Mouse (Mus musculus): ENCODE data around the gene Glrx5.

The Glrx5 gene

GRCm38 (mm10) chr12:105031081-105032058, 1.1 kb upstream of the Glrx5 start:
- DNase-seq (ENCODE audit: low read depth, low spot score) = peak; percentile 33

DNA sequence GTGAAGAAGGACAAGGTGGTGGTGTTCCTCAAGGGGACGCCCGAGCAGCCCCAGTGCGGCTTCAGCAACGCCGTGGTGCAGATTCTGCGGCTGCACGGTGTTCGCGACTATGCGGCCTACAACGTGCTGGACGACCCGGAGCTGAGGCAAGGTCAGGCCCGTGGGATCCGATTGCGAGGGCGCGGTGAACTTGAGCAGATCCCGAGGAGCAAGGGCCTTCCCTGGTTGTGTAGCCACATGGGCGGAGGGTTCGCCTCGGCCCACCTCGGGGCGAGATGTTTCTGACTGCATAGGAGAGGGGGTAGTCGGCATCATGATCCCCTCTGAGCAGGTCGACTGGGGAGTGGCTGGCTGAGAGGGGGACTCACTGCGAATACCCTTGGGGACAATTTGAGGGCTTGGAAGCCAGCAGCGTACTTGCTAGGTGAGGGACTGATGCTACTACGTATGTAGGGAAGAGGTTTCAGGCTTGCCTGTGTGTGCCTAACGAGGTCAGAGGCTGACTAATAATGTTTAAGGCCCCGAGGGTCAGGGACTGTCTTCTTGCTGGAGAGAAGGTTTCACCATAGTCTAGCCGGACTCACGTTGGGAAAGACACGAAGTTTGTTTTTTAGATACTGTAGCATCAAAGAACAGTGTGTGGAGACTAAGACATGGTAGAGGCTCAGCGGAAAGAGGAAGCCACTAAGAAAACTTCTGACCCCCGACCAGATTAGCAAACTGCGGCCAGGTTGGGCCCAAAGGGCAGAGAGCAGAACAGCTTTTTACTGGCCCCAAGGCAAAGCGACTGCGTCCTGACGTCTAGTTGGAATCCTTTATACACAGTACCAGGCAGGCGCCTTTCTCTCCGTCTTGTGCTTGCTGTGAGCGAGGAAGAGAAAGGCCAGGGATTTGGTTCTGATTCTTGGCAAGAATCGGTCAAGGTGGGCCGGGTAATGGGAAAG, 616 bp downstream of the Glrx5 start:
- DNase-seq (ENCODE audit: low read depth, low spot score) = no peak

- no peak for DNase-seq (ENCODE audit: low read depth, low spot score)
These were observed 1.8 kb downstream of the Glrx5 start for GRCm38 (mm10) chr12:105034130-105034769.

DNA sequence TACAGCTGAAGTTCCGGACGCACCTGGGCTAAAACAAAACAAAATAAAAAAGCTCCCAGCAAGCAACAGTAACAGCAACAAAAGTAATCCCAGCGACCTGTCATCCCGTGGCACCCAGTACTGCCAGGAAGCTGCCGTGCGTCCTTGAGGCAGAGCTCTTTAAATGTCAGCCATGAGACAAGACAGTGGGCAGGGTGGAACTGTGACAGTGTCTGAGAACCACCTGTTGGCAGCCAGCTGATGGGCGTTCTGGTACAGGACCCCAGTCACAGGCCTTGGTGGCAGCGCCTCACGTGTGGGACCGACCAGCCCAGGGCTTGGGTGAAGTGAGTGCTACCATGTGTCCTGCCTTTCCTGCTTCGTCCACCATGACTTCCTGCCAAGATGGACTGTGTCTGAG, 5.7 kb downstream of the Glrx5 start:
- no peak for DNase-seq (ENCODE audit: low read depth, low spot score)

GRCm38 (mm10) chr12:105038918-105039317, 6.4 kb downstream of the Glrx5 start:
- no peak for DNase-seq (ENCODE audit: low read depth, low spot score)

DNA sequence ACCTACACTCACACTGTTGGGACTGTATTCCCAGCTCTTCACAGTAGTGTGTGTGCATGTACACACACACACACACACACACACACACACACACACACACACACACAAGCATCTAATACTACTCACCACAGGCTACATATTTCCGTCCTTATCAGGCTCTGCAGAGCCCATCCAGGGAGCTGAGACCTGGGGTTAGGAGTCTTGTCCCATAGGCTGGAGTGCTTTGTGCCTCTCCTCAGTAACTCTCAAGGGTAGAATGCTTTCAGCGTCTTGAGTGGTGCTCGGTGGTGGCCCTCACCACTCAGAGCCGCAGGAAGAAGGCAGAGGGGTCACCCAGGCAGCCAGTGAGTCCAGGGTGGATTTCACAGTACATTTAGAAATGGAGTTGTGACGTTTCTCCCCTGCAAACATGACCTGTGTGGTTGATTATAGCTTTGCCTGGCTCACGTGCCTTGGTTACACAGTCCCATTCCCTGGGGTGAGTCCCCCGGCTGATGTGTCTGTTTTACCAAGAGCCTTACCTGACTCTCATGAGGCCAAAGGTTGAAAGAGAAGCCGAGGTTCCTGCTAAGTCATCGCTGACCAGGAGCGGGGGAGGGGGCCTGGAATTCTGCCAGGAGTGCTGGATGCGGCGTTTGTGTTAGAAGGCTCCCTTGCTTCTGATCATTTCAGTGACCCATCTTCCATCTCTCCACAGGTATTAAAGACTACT, 7.2 kb downstream of the Glrx5 start:
- no peak for DNase-seq (ENCODE audit: low read depth, low spot score)

- DNase-seq (ENCODE audit: low read depth, low spot score) = no peak
These were observed 8.5 kb downstream of the Glrx5 start for GRCm38 (mm10) chr12:105040950-105041349.

DNA sequence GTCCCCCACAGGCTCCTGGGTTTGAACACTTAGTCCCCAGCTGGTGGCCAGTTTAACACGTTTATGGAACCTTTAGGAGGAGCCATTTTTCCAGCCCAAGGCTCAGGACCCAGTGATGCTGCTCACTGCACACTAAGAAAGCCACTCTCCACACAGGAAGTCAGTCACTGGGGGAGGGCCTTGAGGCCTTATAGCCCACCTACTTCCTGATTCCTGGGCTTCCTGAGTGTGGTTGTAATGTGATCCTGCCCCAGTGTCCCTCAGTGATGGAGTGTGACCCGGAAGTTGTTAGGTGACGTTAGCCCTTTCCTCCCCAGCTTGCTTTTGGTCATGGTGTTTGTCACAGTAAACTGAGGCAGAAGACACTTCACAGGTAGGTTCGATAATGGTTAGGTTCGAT, 10.6 kb downstream of the Glrx5 start:
- no peak for DNase-seq (ENCODE audit: low read depth, low spot score)

DNA sequence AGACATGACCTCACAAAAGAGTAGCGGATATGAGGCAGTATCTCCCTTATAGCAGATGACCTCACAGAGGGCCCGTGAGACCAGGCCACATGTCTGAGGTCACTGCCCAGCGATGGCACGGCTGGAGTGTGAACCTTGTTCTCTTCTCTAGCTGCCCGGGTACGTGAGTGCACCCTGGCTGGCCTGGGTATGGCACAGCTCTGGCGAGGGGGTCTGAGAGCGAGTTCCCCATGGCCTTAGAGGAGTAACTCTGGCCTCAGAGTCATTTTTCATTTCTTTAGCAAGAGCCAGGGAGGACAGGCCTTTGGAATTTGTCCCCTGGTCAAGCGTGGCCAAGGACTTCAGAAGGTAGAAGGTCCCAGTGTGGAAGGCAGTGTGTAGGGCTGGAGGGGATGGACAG, 12.3 kb downstream of the Glrx5 start:
- DNase-seq (ENCODE audit: low read depth, low spot score) = no peak

DNA sequence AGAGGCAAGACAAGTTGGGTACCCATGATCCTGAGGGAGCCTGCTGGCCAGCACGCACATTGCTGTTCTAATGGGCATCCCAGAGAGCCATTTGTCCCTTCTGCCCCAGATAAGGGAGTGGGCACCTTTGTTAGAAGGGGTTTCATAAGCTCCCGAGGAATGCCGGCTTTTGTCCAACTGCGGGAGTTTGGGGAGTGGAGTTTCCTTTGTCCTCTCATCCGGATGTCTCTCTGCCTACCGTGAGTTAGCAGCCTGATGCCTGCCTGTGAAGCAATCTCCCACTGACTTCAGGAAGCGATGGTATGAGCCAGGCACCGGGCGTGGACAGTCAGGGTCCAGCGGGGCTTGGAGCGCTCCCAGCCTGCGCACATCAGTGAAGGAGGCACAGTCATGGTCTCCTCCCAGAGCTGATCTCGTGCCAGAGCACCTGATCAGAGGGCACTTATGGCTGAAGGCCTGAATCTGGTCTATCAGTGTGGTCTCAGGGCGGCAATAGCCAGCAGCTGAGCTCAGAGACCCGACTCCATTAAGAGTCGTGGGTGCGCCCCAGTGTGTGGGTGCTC, 15.9 kb downstream of the Glrx5 start:
- DNase-seq (ENCODE audit: low read depth, low spot score) = no peak

- no peak for DNase-seq (ENCODE audit: low read depth, low spot score)
These were observed 17.3 kb downstream of the Glrx5 start for GRCm38 (mm10) chr12:105049813-105050212.

- peak; percentile 59 for DNase-seq (ENCODE audit: low read depth, low spot score)
These were observed 18.4 kb downstream of the Glrx5 start for GRCm38 (mm10) chr12:105050898-105051297.

GRCm38 (mm10) chr12:105054041-105054440, 21.6 kb downstream of the Glrx5 start:
- no peak for DNase-seq (ENCODE audit: low read depth, low spot score)

GRCm38 (mm10) chr12:105055308-105055707, 22.8 kb downstream of the Glrx5 start:
- no peak for DNase-seq (ENCODE audit: low read depth, low spot score)

- no peak for DNase-seq (ENCODE audit: low read depth, low spot score)
These were observed 27.5 kb downstream of the Glrx5 start for GRCm38 (mm10) chr12:105060006-105060405.

- no peak for DNase-seq (ENCODE audit: low read depth, low spot score)
These were observed 31.0 kb downstream of the Glrx5 start for GRCm38 (mm10) chr12:105063201-105064134.

DNA sequence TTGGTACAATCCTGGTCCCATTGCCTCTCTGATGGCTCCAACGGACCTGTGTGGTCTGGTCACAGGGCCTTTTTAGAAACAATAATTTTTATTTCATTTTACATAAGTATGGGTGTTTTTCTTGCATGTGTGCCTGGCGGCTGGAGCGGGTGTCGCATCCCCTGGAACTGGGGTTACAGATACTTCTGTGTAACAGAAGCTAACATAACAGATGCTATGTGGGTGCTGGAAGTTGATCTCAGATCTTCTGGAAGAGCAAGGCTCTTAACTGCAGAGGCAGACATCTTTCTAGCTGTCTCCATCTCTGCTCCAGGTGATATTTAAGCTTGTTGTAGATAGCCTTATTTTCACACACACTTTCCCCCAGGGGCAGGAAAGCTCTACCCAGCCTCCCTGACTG, 31.7 kb downstream of the Glrx5 start:
- DNase-seq (ENCODE audit: low read depth, low spot score) = no peak

DNA sequence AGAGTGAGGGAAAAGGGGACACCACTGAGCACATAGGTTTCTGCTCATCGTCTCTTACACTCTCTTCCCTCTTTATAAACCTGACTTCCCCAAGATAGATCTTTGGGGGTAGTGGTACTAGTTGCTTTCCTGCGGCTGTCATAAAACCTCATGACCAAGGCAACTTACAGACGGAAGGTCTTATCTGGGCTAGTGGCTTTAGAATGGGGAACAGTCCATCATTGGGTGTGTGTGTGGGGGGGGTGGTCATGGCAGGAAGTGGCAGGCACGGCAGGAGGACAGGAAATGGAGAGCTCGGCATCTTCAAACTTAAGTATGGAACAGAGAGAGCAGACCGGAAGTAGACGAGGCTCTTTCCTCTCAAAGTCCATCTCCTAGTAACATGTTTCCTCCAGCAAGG, 32.6 kb downstream of the Glrx5 start:
- no peak for DNase-seq (ENCODE audit: low read depth, low spot score)

DNA sequence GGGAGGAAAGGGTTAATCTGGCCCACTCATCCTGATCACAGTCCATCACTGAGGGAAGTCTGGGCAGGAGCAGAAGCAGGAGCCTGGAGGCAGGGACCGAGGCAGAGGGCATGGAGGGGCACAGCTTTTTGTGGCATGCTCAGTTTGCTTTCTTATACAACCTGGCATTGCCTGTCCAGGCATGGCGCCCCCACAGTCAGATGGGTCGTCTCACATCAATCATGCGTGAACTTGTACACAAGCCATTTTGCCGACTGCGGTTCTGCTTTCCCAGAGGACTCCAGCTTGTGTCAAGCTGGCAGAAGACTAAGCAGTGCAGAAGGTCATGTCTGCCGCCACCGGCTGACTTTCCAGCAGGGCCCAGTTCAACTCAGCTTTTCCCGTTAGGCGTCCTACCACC, 34.0 kb downstream of the Glrx5 start:
- no peak for DNase-seq (ENCODE audit: low read depth, low spot score)

- peak; percentile 66 for DNase-seq (ENCODE audit: low read depth, low spot score)
These were observed 36.4 kb downstream of the Glrx5 start for GRCm38 (mm10) chr12:105068911-105069310.

All from CD4-positive helper T cell, adult 2 months (primary cell).